ENCODE assay signal across 8 mouse cellular contexts in the genomic region with DNA sequence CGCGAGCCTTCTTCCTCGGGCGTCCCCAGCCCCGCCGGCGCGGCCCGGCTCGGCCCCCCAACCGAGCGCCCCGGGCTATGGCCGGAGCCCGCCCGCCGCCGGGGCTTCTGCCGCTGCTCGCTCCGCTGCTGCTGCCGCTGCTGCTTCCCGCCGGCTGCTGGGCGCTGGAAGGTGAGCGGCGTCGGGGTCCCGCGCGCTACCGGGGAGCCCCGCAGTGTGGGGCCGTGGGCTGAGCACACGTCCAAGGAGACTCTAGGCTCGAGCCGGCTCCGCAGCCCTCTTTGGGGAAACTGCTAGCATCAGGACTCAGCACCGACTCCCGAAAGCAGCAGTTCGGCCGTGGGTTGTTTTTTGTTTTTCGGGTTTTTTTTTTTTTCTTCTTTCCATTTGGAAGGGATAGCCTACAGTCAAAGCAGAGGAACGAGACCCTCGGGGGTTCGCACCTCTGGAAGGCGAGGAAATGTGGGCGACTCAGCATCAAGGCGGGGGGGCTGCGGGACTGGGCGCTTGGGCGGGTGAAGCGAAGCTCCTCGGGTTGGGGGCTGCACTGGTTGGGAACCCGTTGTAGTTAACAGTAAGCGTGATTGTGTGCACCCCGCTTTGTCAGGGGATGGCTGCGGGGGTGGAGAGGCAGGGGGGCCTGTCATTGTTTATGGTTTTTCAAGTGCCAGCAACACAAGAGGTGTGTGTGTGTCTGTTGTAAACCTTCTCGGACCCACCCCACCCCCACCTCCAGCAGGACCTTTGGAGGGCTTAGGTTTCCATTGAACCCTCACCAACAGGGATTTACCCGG. TPM values are rescaled to one million over a fixed set of nuclear protein-coding genes. Genes with fewer than 3 reads are reported as not detected.
DNase-seq lines count a peak whose midpoint lies in the region; ATAC-seq and TF ChIP-seq lines count a peak whose summit lies in the region.

No protein-coding gene starts in this region.

- WGBS in cerebellum, adult 2 months: 10% methylated on average over 60 of the region's 60 CpGs
- WGBS in intestine, postnatal 0 days: 1% methylated on average over 56 of the region's 60 CpGs
- WGBS in olfactory bulb, adult 2 months: 5% methylated on average over 60 of the region's 60 CpGs

- no peak for DNase-seq in cerebellum, adult 2 months
- no peak for DNase-seq in cerebellum, adult 9-11 months
- DNase-seq in right cerebral cortex, postnatal 25 days: peak; percentile 29
- DNase-seq in right cerebral cortex, postnatal 14 days: no peak
- no peak for DNase-seq in urinary bladder, postnatal 36 days (ENCODE audit: low spot score in 2 of 2)

- no peaks in the 10 kb centered on the region for H3K9me3 ChIP-seq in intestine, postnatal 0 days (ENCODE audit: control insufficient read depth)

- no peaks in the 10 kb centered on the region for H3K4me1 ChIP-seq in cerebellum, adult 2 months (ENCODE audit: control insufficient read depth, insufficient read depth, low read length)
- 0 out of 2 replicates have a peak, but pooled peaks cover 9% of the 10 kb centered on the region for H3K4me1 ChIP-seq in intestine, postnatal 0 days (replicated peaks; ENCODE audit: control insufficient read depth, insufficient read depth, low read length)
- peaks cover 23% of the 10 kb centered on the region for H3K4me1 ChIP-seq in olfactory bulb, adult 2 months (ENCODE audit: control insufficient read depth, insufficient read depth, low read length)

- ATAC-seq in intestine, postnatal 0 days: no peak
- ATAC-seq in activated CD4-positive, CD25-positive, alpha-beta regulatory T cell, adult 4 months: no peak

- no peaks in the 10 kb centered on the region for H3K27me3 ChIP-seq in cerebellum, adult 2 months (ENCODE audit: control insufficient read depth, insufficient read depth, low read length)
- H3K27me3 ChIP-seq in intestine, postnatal 0 days (replicated peaks; ENCODE audit: control insufficient read depth, insufficient read depth, low read length): no peaks in the 10 kb centered on the region

- no peak overlapping the region for H3K27ac ChIP-seq in cerebellum, adult 2 months (ENCODE audit: insufficient read depth, low read length)
- H3K27ac ChIP-seq in intestine, postnatal 0 days (ENCODE audit: low read depth, low read length): peak overlapping the region; percentile 22; the same call in 1 of the 2 replicates
- H3K27ac ChIP-seq in olfactory bulb, adult 2 months (ENCODE audit: insufficient read depth, low read depth, low read length): no peak overlapping the region

- H3K9ac ChIP-seq in intestine, postnatal 0 days (ENCODE audit: low read depth, low read length): peak overlapping the region; percentile 78

- TF ChIP-seq POLR2A in cerebellum, adult 2 months (IDR thresholded peaks at IDR 0.05; ENCODE audit: borderline replicate concordance, insufficient read depth, low read length): no peak
- TF ChIP-seq POLR2A in olfactory bulb, adult 2 months (IDR thresholded peaks at IDR 0.05; ENCODE audit: insufficient read depth, low read depth, low read length): no peak

- H3K36me3 ChIP-seq in intestine, postnatal 0 days (ENCODE audit: control insufficient read depth, insufficient read depth): no peaks in the 10 kb centered on the region

- TF ChIP-seq CTCF in cerebellum, adult 2 months (IDR thresholded peaks at IDR 0.05; ENCODE audit: borderline replicate concordance, insufficient read depth, low read depth, low read length): no peak
- TF ChIP-seq CTCF in intestine, postnatal 0 days (IDR thresholded peaks at IDR 0.05; ENCODE audit: low read depth): no peak
- TF ChIP-seq CTCF in olfactory bulb, adult 2 months (IDR thresholded peaks at IDR 0.05; ENCODE audit: insufficient read depth, low read depth, low read length): no peak

- peak overlapping the region; percentile 58 for H3K4me3 ChIP-seq in cerebellum, adult 2 months (replicated peaks; ENCODE audit: insufficient read depth, low read depth, low read length)
- H3K4me3 ChIP-seq in intestine, postnatal 0 days (ENCODE audit: low read depth, low read length): peak overlapping the region; percentile 80
- H3K4me3 ChIP-seq in olfactory bulb, adult 2 months (ENCODE audit: insufficient read depth, low read depth, low read length): peak overlapping the region; percentile 66

- H3K4me2 ChIP-seq in intestine, postnatal 0 days (replicated peaks; ENCODE audit: low read depth): peak overlapping the region; percentile 89

RNA-seq across cellular contexts. Expression of gene Ephb3, which starts 0.7 kb away (rescaled TPM):
- polyA plus RNA-seq in cerebellum, adult 2 months (2012; rRNA removed): 3.7 and 4.8 TPM in 2 replicates
- 3.9 and 4.0 TPM in 2 replicates for polyA plus RNA-seq in intestine, postnatal 0 days (2015; fragmentation: Nextera tagmentation; extraction: Ambion mirVana)
- polyA plus RNA-seq in olfactory bulb, adult 2 months (2012; ENCODE audit: insufficient read depth, insufficient read length, low replicate concordance, missing spikeins): not detected in 2 replicates
- not detected for polyA plus RNA-seq in activated CD4-positive, CD25-positive, alpha-beta regulatory T cell, adult 4 months (2017; shearing (Covaris generic))

RNA-seq across cellular contexts. Expression of gene Teddm3, which starts 51.5 kb away (rescaled TPM):
- polyA plus RNA-seq in cerebellum, adult 2 months (2012; rRNA removed): 0.14 TPM in 1 of 2 replicates, not detected in the other
- polyA plus RNA-seq in intestine, postnatal 0 days (2015; fragmentation: Nextera tagmentation; extraction: Ambion mirVana): 0.17 and 1.2 TPM in 2 replicates
- not detected in 2 replicates for polyA plus RNA-seq in olfactory bulb, adult 2 months (2012; ENCODE audit: insufficient read depth, insufficient read length, low replicate concordance, missing spikeins)
- under 1 TPM in 1 of 2 experiments, not detected in 1; 0.82 TPM for polyA plus RNA-seq in activated CD4-positive, CD25-positive, alpha-beta regulatory T cell, adult 4 months (2017; shearing (Covaris generic))
